Mouse (Mus musculus) midbrain, embryonic 16.5 days (tissue): ENCODE data around the gene Uncx. TPM values are rescaled to one million over a fixed set of nuclear protein-coding genes. Genes with fewer than 3 reads are reported as not detected.

ENCODE experiments used
- ATAC-seq: fragments of 200-750 bp; cut with Nextera tagmentation; 2 replicates; pipeline ENCODE4 v1.8.0; 2017; ENCODE audit warnings: moderate TSS enrichment
- H3K27ac ChIP-seq: fragments of 300-500 bp; sonication (generic); 2 replicates; pipeline ENCODE4 v1.5.1; 2014; ENCODE audit warnings: mild to moderate bottlenecking, low read length, mixed read lengths
- H3K27me3 ChIP-seq: fragments of 300-500 bp; sonication (generic); 2 replicates; pipeline ENCODE4 v1.6.1; 2014; ENCODE audit warnings: low read depth, low read length, mixed read lengths; ENCODE audit not compliant: control insufficient read depth, insufficient read depth
- H3K36me3 ChIP-seq: fragments of 300-500 bp; sonication (generic); 2 replicates; pipeline ENCODE4 v1.6.1; 2014; ENCODE audit warnings: mild to moderate bottlenecking, low read length, moderate library complexity, mixed read lengths; ENCODE audit not compliant: control insufficient read depth, insufficient read depth
- H3K4me1 ChIP-seq: fragments of 300-500 bp; sonication (generic); 2 replicates; pipeline ENCODE4 v1.6.1; 2014; ENCODE audit warnings: mild to moderate bottlenecking, low read length, mixed read lengths; ENCODE audit not compliant: control insufficient read depth, insufficient read depth
- H3K4me2 ChIP-seq: fragments of 300-500 bp; sonication (generic); 2 replicates; pipeline ENCODE4 v1.6.1; 2014; ENCODE audit warnings: mild to moderate bottlenecking, low read length, mixed read lengths
- H3K4me3 ChIP-seq: fragments of 300-500 bp; sonication (generic); 2 replicates; pipeline ENCODE4 v1.5.1; 2014; ENCODE audit warnings: low read depth, mild to moderate bottlenecking, low read length, moderate library complexity, mixed read lengths
- H3K9ac ChIP-seq: fragments of 300-500 bp; sonication (generic); 2 replicates; pipeline ENCODE4 v1.6.1; 2014; ENCODE audit warnings: low read depth, low read length, mixed read lengths
- H3K9me3 ChIP-seq: fragments of 300-500 bp; sonication (generic); replicated peaks from 2 replicates; pipeline ENCODE4 v1.6.1; 2014; ENCODE audit warnings: mild to moderate bottlenecking, low read length, mixed read lengths; ENCODE audit not compliant: control insufficient read depth, poor library complexity, severe bottlenecking
- WGBS: fragments of 180-500 bp; shearing (Covaris S2); extraction: QIAGEN DNeasy Blood & Tissue Kit; methylation state at CpG from one replicate; pipeline ENCODE4 v1.1.7; 2014; 5-methylcytosine and 5-hydroxymethylcytosine counted together
- polyA plus RNA-seq: library from polyadenylated mRNA; unstranded; fragments of >200 nt; fragmentation: Nextera tagmentation; extraction: Ambion mirVana; gene quantifications from 2 replicates; pipeline ENCODE4 v1.2.1, GENCODE M21; 2015

Uncx gene
- polyA plus RNA-seq, 1 experiment from 2014 or later: 22.5 TPM

DNA sequence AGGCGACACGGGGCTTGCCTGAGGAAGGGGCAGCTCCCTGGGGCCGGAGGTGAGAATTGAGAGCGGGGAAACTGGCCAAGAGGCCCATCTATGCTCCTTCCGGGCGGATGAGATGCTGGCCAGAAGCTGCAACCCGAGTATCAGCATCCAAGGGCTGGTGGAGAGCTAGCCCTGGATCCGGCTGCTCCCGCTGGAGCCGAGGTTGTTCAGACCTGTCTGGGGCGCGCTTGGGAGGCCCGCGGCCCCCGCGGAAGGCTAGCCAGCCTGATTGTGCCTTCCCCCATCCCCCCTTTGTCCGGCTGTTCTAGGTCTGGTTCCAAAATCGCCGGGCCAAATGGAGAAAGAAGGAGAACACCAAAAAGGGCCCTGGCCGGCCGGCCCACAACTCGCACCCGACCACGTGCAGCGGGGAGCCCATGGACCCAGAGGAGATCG, 3.1 kb downstream of the Uncx start:
- H3K27me3 ChIP-seq: peaks cover 22% of the 10 kb centered on the region

DNA sequence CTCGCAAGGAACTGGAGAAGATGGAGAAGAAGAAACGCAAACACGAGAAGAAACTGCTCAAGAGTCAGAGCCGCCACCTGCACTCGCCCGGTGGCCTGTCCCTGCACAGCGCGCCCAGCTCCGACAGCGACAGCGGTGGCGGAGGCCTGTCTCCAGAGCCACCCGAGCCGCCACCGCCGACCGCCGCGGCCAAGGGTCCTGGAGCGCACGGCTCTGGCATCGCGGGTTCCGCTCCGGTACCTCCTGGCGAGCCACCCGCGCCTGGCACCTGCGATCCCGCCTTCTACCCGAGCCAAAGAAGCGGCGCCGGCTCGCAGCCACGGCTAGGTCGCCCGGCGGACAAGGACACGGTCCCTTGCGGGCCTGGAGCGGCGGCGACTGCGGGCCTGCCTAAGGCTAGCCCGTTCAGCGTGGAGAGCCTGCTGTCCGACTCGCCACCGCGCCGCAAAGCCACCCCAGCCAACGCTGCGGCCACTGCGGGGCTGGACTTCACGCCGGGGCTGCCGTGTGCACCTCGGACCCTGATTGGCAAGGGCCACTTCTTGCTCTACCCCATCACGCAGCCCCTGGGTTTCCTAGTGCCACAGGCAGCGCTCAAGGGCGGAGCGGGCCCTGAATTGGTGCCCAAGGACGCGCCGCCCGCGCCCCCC, 3.6 kb downstream of the Uncx start:
- no peak for ATAC-seq
- Histone ChIP-seq H3K27ac (peak overlapping the region; percentile 87), H3K4me1 (peaks cover 4% of the 10 kb centered on the region; the same call in 1 of the 2 replicates), H3K4me3 (peak overlapping the region; percentile 52), H3K36me3 (no peaks in the 10 kb centered on the region), H3K9me3 (no peaks in the 10 kb centered on the region), H3K27me3 (peaks cover 23% of the 10 kb centered on the region), H3K4me2 (peak overlapping the region; percentile 61), H3K9ac (peak overlapping the region; percentile 67)
- under 1% methylated on average over 57 of the region's 68 CpGs for WGBS

More for the DNA sequence above, 3.1 kb downstream of the Uncx start:
- Histone ChIP-seq H3K9ac (peak overlapping the region; percentile 67), H3K4me3 (peak overlapping the region; percentile 52), H3K36me3 (no peaks in the 10 kb centered on the region), H3K4me2 (peak overlapping the region; percentile 61), H3K27ac (peak overlapping the region; percentile 87), H3K4me1 (peaks cover 3% of the 10 kb centered on the region; the same call in 1 of the 2 replicates), H3K9me3 (no peaks in the 10 kb centered on the region)
- under 1% methylated on average over 26 of the region's 26 CpGs for WGBS
- no peak for ATAC-seq

DNA sequence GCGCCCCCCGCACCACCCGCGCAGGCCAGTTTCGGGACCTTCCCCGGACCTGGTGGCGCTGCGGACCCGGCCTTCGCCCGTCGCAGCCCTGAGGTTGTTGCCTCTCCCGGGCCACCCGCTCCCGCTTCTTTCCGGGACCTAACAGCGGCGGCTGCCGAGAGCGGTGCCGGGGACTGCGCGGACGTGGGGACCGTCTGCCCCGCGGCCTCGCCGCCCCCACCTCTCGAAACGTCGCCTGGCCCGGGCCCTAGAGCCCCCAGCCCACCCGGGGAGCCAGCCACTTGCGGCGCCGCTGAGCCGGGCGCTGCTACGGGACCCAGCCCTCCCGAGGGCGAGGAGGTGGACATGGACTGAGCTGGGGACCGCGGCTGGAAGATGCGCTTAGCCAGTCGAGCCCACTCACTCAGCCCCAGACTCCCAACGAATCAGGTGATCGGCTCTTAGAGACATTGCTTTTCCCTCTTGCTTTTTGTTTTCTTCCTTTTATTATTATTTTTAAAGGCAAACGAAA, 4.2 kb downstream of the Uncx start:
- H3K4me2 ChIP-seq: peak overlapping the region; percentile 61
- WGBS: 2% methylated on average over 39 of the region's 49 CpGs
- H3K4me3 ChIP-seq: peak overlapping the region; percentile 52
- no peaks in the 10 kb centered on the region for H3K9me3 ChIP-seq
- peaks cover 28% of the 10 kb centered on the region for H3K27me3 ChIP-seq
- H3K27ac ChIP-seq: peak overlapping the region; percentile 87
- ATAC-seq: no peak
- no peaks in the 10 kb centered on the region for H3K36me3 ChIP-seq
- peaks cover 5% of the 10 kb centered on the region; the same call in 1 of the 2 replicates for H3K4me1 ChIP-seq
- H3K9ac ChIP-seq: peak overlapping the region; percentile 67

DNA sequence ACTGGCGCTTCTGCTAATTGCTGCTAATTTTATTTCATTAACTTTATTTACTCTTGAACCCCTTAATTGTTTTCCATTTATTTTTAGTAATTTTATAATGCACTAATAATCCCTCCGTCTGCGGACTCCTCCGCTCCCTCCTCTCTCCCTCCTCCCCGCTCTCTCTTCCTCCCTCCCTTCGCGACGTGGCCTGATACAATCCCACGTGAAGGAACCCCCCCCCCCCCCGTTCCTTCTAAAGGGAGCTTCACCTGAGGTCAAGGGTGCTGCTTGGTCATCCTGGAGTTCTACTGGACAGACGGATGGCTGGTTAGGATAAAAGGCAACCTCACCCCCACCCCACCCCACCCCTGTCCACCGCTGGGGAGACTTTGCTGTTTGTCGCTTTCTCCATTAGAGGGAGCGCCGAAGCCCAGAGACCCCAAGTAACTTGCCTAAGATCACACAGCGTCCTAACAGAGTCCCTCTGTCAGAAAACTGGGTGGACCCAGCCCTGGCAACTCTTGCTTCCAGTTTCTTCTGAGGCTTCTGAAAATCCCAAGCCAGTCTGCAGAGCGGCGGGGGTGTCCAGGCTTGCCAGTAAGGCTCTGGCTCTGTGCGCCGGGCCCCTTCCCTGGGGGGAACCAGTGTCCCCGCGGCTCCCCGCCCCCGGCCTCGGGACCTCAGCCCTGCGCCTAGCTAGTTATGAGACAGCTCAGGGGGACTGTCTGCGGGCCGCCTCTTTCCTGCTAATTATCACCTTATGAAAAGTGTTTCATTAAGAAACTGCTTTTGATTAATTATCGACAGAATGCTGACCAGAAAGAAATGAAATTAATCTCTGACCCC, 10.4 kb downstream of the Uncx start:
- peak overlapping the region; percentile 70 for H3K27ac ChIP-seq
- H3K36me3 ChIP-seq: no peaks in the 10 kb centered on the region
- WGBS: 1% methylated on average over 29 of the region's 29 CpGs

DNA sequence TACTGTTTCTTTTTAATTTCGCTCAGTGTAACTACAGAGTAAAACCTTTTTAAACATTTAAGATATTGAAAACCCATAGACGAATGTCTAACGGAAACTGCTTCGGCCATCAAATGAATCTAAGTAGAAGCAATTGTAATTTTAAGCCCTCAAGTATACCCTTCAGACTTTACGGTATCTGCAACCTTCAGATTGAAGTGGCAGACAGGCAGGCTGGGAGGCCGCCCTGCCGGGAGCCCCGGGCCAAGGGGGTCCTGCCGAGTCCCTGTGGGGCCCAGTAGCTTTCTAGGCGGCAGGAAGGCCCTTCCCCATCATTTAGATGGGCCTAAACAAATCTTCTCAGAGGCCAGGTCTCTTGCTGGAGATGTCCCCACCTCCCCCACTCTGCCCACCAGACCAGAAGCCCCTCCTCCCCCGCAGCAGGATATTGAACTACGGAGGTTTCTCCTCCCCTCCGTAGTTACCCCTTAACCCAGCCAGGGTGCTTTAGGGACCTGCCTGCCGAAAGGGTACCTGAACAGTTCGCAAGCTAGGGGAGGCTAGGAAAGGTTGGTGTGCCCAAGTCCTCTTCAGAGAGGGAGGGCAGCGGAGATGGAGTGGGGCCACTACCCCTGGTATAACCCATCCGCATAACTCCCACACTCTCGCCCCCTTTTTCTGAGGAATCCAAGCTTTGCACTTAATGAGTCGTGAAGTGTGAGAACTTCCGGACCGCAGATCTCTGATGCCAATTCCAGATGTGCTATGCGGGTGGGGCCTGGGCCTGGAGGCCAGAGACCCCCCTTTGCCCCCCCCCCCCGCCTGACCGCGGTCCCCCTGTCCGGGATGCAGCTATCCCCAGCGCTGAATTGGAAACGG, 11.4 kb downstream of the Uncx start:
- Histone ChIP-seq H3K27ac (peak overlapping the region; percentile 51; the same call in 1 of the 2 replicates), H3K36me3 (no peaks in the 10 kb centered on the region), H3K27me3 (peaks cover 24% of the 10 kb centered on the region), H3K4me3 (no peak overlapping the region), H3K9me3 (no peaks in the 10 kb centered on the region), H3K4me2 (0 out of 2 replicates have a peak overlapping the region, but pooled peaks have one; percentile 18), H3K4me1 (peaks cover 28% of the 10 kb centered on the region), H3K9ac (peak overlapping the region; percentile 33; the same call in 1 of the 2 replicates)
- WGBS: 4% methylated on average over 28 of the region's 28 CpGs
- ATAC-seq: no peak

More for the DNA sequence above, 10.4 kb downstream of the Uncx start:
- Histone ChIP-seq H3K9ac (no peak overlapping the region), H3K27me3 (peaks cover 23% of the 10 kb centered on the region), H3K4me2 (peak overlapping the region; percentile 35; the same call in 1 of the 2 replicates), H3K9me3 (no peaks in the 10 kb centered on the region), H3K4me3 (no peak overlapping the region), H3K4me1 (peaks cover 23% of the 10 kb centered on the region)
- ATAC-seq: no peak

DNA sequence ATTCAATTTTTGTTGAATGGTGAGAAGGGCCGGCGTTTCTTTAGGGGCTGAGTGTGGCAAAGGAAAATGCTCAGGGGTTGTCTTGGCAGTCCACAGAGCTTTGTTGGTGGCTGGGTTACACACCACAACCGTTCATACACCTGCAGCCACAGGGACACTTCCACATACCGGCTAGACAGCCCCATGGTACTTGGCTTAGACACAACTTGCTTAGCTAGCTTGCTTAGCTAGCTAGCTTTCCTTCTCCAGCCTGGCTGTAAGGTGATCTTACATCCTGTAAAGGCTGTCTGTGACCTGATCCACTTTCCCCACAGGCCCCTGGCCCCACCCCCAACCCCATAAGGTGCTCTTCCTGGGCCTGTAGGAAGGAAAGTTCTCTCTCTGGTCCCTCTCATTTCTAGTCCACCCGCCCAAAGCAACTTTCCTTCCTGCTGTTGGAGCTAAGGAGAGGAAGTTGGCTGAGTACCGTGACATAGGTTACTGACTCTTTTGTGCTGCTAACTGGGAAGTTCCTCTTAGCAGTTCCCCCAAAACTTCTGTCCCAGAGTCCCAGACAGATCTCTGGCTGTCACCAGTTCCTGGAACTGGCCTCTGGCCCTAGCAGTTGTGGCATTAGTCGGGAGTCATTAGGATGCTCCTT, 12.3 kb downstream of the Uncx start:
- no peak overlapping the region for H3K4me2 ChIP-seq
- WGBS: 10% methylated on average over 7 of the region's 7 CpGs
- H3K36me3 ChIP-seq: no peaks in the 10 kb centered on the region
- H3K27me3 ChIP-seq: peaks cover 29% of the 10 kb centered on the region
- no peaks in the 10 kb centered on the region for H3K9me3 ChIP-seq
- H3K9ac ChIP-seq: no peak overlapping the region
- H3K4me1 ChIP-seq: peaks cover 28% of the 10 kb centered on the region
- H3K4me3 ChIP-seq: no peak overlapping the region
- H3K27ac ChIP-seq: no peak overlapping the region
- ATAC-seq: no peak

DNA sequence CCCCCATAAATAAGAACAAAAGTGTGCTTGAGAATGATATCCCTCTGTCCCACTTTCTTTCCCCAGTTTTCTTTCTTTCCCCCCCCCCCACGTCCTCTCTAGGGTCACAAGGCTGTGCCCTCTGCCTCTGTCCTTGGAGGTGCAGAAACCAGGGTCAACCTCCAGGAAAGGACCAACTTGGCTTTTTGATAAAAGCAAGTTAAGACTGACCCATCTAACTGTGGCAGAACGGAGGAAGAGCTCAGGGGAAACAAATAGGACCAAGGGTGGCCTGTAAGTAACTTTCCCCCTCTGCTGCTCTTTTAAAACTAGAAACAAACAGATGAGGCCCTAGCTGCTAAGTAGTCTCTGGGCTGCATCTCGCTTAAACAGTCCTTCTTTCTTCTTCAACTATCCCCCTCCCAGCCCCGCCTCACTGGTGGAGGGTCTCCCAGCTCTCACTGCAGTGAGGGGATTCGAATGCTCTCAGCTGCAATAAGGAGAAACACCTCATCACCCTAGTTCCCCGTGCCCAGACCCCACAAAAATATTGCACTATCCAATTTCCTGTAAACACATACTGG, 12.9 kb downstream of the Uncx start:
- H3K9ac ChIP-seq: no peak overlapping the region
- H3K4me2 ChIP-seq: no peak overlapping the region
- no peaks in the 10 kb centered on the region for H3K9me3 ChIP-seq
- WGBS: 8% methylated on average over 6 of the region's 6 CpGs
- H3K27me3 ChIP-seq: peaks cover 29% of the 10 kb centered on the region
- no peak overlapping the region for H3K27ac ChIP-seq
- H3K4me1 ChIP-seq: peaks cover 28% of the 10 kb centered on the region
- H3K4me3 ChIP-seq: no peak overlapping the region
- H3K36me3 ChIP-seq: no peaks in the 10 kb centered on the region
- no peak for ATAC-seq

DNA sequence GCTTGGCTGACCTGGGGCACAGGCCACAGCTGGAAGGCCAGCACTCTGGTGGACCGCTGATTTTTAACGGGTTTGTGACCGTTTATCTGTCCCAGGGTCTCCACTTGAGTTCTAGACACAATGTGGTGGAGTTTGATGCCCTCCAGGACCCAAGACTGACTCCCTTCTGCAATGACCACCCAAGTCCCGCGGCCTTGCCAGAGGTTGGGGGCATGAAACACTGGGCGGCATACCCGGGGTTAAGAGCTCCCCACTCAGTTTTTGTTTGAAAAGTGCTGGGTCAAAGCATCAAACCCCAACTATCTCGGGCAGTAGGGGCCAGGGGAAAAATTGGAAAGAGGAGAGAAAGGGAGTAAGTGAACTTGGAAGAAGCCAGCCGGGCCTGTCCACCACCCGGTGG, 13.8 kb downstream of the Uncx start:
- no peak for ATAC-seq
- 8% methylated on average over 10 of the region's 10 CpGs for WGBS

More for the DNA sequence above, 13.8 kb downstream of the Uncx start:
- H3K27ac ChIP-seq: no peak overlapping the region
- H3K36me3 ChIP-seq: no peaks in the 10 kb centered on the region
- no peak overlapping the region for H3K4me3 ChIP-seq
- H3K4me2 ChIP-seq: no peak overlapping the region
- no peak overlapping the region for H3K9ac ChIP-seq
- no peaks in the 10 kb centered on the region for H3K9me3 ChIP-seq
- H3K4me1 ChIP-seq: peaks cover 26% of the 10 kb centered on the region
- H3K27me3 ChIP-seq: peaks cover 26% of the 10 kb centered on the region
